Mouse (Mus musculus): ENCODE results near the gene 1700067K01Rik. TPM values are rescaled to one million over a fixed set of nuclear protein-coding genes. Genes with fewer than 3 reads are reported as not detected.

The 1700067K01Rik gene
- 1.9 and 2.0 TPM in 2 replicates for polyA plus RNA-seq (2016; fragmentation: Nextera tagmentation; extraction: Ambion mirVana)

- Histone ChIP-seq H3K4me3 (peak within 1 kb of the TSS; percentile 7; the same call in 1 of the 2 replicates), H3K27me3 (peaks cover 15% of the 10 kb centered on the region; the same call in 1 of the 2 replicates), H3K27ac (no peak within 1 kb of the TSS), H3K9me3 (no peaks in the 10 kb centered on the region), H3K36me3 (peaks cover 20% of the 10 kb centered on the region), H3K9ac (peak within 1 kb of the TSS; percentile 20; the same call in 1 of the 2 replicates), H3K4me2 (replicated peaks) (peak within 1 kb of the TSS; percentile 32), H3K4me1 (peaks cover 39% of the 10 kb centered on the region)
- WGBS = 24% methylated on average over 61 of the region's 61 CpGs
- no peak for ATAC-seq (ENCODE audit: insufficient number of reproducible peaks, insufficient read depth, low FRiP score, low TSS enrichment)
Measured at GRCm38 (mm10) chr8:84001281-84002000, at the start of gene 1700067K01Rik. Gene 1700067K01Rik, plus strand, starts transcription at chr8:84001502.

GRCm38 (mm10) chr8:83954749-83955105 lies 46.6 kb upstream of the 1700067K01Rik start:
- peak overlapping the region; percentile 73 for H3K4me3 ChIP-seq
- H3K27ac ChIP-seq = no peak overlapping the region
- H3K36me3 ChIP-seq = no peaks in the 10 kb centered on the region
- H3K27me3 ChIP-seq = no peaks in the 10 kb centered on the region
- peaks cover 14% of the 10 kb centered on the region for H3K4me1 ChIP-seq
- peak overlapping the region; percentile 53 for H3K9ac ChIP-seq
- no peak for ATAC-seq (ENCODE audit: insufficient number of reproducible peaks, insufficient read depth, low FRiP score, low TSS enrichment)
- under 1% methylated on average over 14 of the region's 14 CpGs for WGBS
- peak overlapping the region; percentile 94 for H3K4me2 ChIP-seq (replicated peaks)
- H3K9me3 ChIP-seq = no peaks in the 10 kb centered on the region

GRCm38 (mm10) chr8:83955106-83955957 lies 46.0 kb upstream of the 1700067K01Rik start, which contains the start of the genes Gm10644 and Asf1b:
Gene Gm10644, minus strand, starts transcription at chr8:83955205.
Gene Asf1b, plus strand, starts transcription at chr8:83955507.
- peak within 1 kb of the TSS; percentile 64 for H3K9ac ChIP-seq

GRCm38 (mm10) chr8:83955958-83956218 lies 45.4 kb upstream of the 1700067K01Rik start:
- H3K9ac ChIP-seq = peak overlapping the region; percentile 64
- ATAC-seq (ENCODE audit: insufficient number of reproducible peaks, insufficient read depth, low FRiP score, low TSS enrichment) = no peak
- no peaks in the 10 kb centered on the region for H3K27me3 ChIP-seq
- H3K27ac ChIP-seq = 0 out of 2 replicates have a peak overlapping the region, but pooled peaks have one; percentile 30
- peaks cover 14% of the 10 kb centered on the region for H3K4me1 ChIP-seq
- 2% methylated on average over 15 of the region's 15 CpGs for WGBS
- H3K9me3 ChIP-seq = no peaks in the 10 kb centered on the region
- no peaks in the 10 kb centered on the region for H3K36me3 ChIP-seq
- peak overlapping the region; percentile 73 for H3K4me3 ChIP-seq
- peak overlapping the region; percentile 94 for H3K4me2 ChIP-seq (replicated peaks)

More at GRCm38 (mm10) chr8:83955106-83955957, 46.0 kb upstream of the 1700067K01Rik start, which contains the start of the genes Gm10644 and Asf1b:
- Histone ChIP-seq H3K27ac (0 out of 2 replicates have a peak within 1 kb of the TSS, but pooled peaks have one; percentile 30), H3K4me1 (peaks cover 14% of the 10 kb centered on the region), H3K4me3 (peak within 1 kb of the TSS; percentile 73), H3K27me3 (no peaks in the 10 kb centered on the region), H3K9me3 (no peaks in the 10 kb centered on the region), H3K36me3 (no peaks in the 10 kb centered on the region), H3K4me2 (replicated peaks) (peak within 1 kb of the TSS; percentile 94)
- WGBS = under 1% methylated on average over 75 of the region's 75 CpGs
- ATAC-seq (ENCODE audit: insufficient number of reproducible peaks, insufficient read depth, low FRiP score, low TSS enrichment) = peak; percentile 100

- no peak for ATAC-seq (ENCODE audit: insufficient number of reproducible peaks, insufficient read depth, low FRiP score, low TSS enrichment)
- Histone ChIP-seq H3K36me3 (no peaks in the 10 kb centered on the region), H3K4me2 (replicated peaks) (peak overlapping the region; percentile 94), H3K4me1 (peaks cover 14% of the 10 kb centered on the region), H3K9me3 (no peaks in the 10 kb centered on the region), H3K4me3 (peak overlapping the region; percentile 73), H3K9ac (peak overlapping the region; percentile 64; the same call in 1 of the 2 replicates), H3K27me3 (no peaks in the 10 kb centered on the region), H3K27ac (no peak overlapping the region)
- WGBS = 40% methylated on average over 1 of the region's 1 CpGs
Measured at GRCm38 (mm10) chr8:83956789-83957188, 44.5 kb upstream of the 1700067K01Rik start.

GRCm38 (mm10) chr8:83964015-83964765 lies 37.1 kb upstream of the 1700067K01Rik start:
- 88% methylated on average over 5 of the region's 5 CpGs for WGBS
- peaks cover 32% of the 10 kb centered on the region for H3K36me3 ChIP-seq
- no peak overlapping the region for H3K9ac ChIP-seq
- no peak for ATAC-seq (ENCODE audit: insufficient number of reproducible peaks, insufficient read depth, low FRiP score, low TSS enrichment)
- no peaks in the 10 kb centered on the region for H3K27me3 ChIP-seq
- no peak overlapping the region for H3K4me2 ChIP-seq (replicated peaks)
- H3K4me3 ChIP-seq = no peak overlapping the region
- H3K4me1 ChIP-seq = no peaks in the 10 kb centered on the region
- no peak overlapping the region for H3K27ac ChIP-seq
- H3K9me3 ChIP-seq = no peaks in the 10 kb centered on the region

- H3K27me3 ChIP-seq = no peaks in the 10 kb centered on the region
- 89% methylated on average over 7 of the region's 7 CpGs for WGBS
- H3K9me3 ChIP-seq = no peaks in the 10 kb centered on the region
- H3K4me3 ChIP-seq = no peak overlapping the region
- peaks cover 41% of the 10 kb centered on the region for H3K36me3 ChIP-seq
- H3K27ac ChIP-seq = no peak overlapping the region
- no peak overlapping the region for H3K4me2 ChIP-seq (replicated peaks)
- H3K9ac ChIP-seq = no peak overlapping the region
- H3K4me1 ChIP-seq = 0 out of 2 replicates have a peak, but pooled peaks cover 4% of the 10 kb centered on the region
- no peak for ATAC-seq (ENCODE audit: insufficient number of reproducible peaks, insufficient read depth, low FRiP score, low TSS enrichment)
Measured at GRCm38 (mm10) chr8:83967701-83968100, 33.6 kb upstream of the 1700067K01Rik start.

GRCm38 (mm10) chr8:83971121-83971520 lies 30.2 kb upstream of the 1700067K01Rik start:
- Histone ChIP-seq H3K27ac (no peak overlapping the region), H3K9me3 (no peaks in the 10 kb centered on the region), H3K4me1 (peaks cover 16% of the 10 kb centered on the region), H3K36me3 (peaks cover 36% of the 10 kb centered on the region), H3K9ac (no peak overlapping the region), H3K4me2 (replicated peaks) (no peak overlapping the region), H3K27me3 (no peaks in the 10 kb centered on the region), H3K4me3 (no peak overlapping the region)
- 91% methylated on average over 4 of the region's 4 CpGs for WGBS
- no peak for ATAC-seq (ENCODE audit: insufficient number of reproducible peaks, insufficient read depth, low FRiP score, low TSS enrichment)

- Histone ChIP-seq H3K27me3 (no peaks in the 10 kb centered on the region), H3K9me3 (no peaks in the 10 kb centered on the region), H3K4me2 (replicated peaks) (peak overlapping the region; percentile 90), H3K36me3 (peaks cover 35% of the 10 kb centered on the region), H3K4me1 (peaks cover 18% of the 10 kb centered on the region), H3K9ac (no peak overlapping the region), H3K27ac (no peak overlapping the region), H3K4me3 (peak overlapping the region; percentile 95; the same call in 1 of the 2 replicates)
- ATAC-seq (ENCODE audit: insufficient number of reproducible peaks, insufficient read depth, low FRiP score, low TSS enrichment) = no peak
- WGBS = 75% methylated on average over 6 of the region's 6 CpGs
Measured at GRCm38 (mm10) chr8:83971661-83972060, 29.6 kb upstream of the 1700067K01Rik start.

- Histone ChIP-seq H3K27me3 (no peaks in the 10 kb centered on the region), H3K9me3 (no peaks in the 10 kb centered on the region), H3K4me2 (replicated peaks) (peak within 1 kb of the TSS; percentile 98), H3K36me3 (peaks cover 29% of the 10 kb centered on the region), H3K9ac (peak within 1 kb of the TSS; percentile 94), H3K4me3 (peak within 1 kb of the TSS; percentile 95), H3K27ac (peak within 1 kb of the TSS; percentile 69), H3K4me1 (peaks cover 25% of the 10 kb centered on the region)
- ATAC-seq (ENCODE audit: insufficient number of reproducible peaks, insufficient read depth, low FRiP score, low TSS enrichment) = peak; percentile 100
- under 1% methylated on average over 87 of the region's 94 CpGs for WGBS
Measured at GRCm38 (mm10) chr8:83972150-83973120, 28.9 kb upstream of the 1700067K01Rik start, which contains the start of gene Prkaca. Gene Prkaca, plus strand, starts transcription at chr8:83972993.
